Mouse (Mus musculus): ENCODE measurements around the gene Ube2r2. TPM values are rescaled to one million over a fixed set of nuclear protein-coding genes. Genes with fewer than 3 reads are reported as not detected.

The Ube2r2 gene
- polyA plus RNA-seq, 1 experiment from 2014 or later = 81.7 TPM

DNA sequence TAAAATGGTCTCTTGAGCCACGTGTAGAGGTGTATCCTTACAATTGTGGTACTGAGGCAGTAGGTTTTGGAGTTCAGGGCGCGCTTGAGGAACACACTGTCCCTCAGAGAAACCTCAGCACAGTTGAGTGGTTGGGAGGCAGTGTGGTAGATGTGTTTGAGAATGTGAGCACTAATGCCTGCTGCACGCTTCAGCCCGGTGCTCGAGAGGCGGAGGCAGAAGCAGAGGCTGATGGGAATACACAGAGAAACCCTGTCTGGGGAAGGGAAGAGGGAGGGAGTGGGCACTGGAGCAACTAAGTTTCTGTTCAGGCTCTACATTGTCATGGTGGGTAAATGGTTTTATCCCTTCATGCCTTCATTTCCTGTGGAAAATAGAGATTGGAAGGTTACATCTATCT lies 15.6 kb downstream of the Ube2r2 start:
- Histone ChIP-seq H3K9ac (no peak overlapping the region), H3K4me1 (0 out of 2 replicates have a peak, but pooled peaks cover 4% of the 10 kb centered on the region), H3K27me3 (no peaks in the 10 kb centered on the region), H3K9me3 (replicated peaks) (no peaks in the 10 kb centered on the region), H3K4me3 (replicated peaks) (no peak overlapping the region), H3K36me3 (0 out of 2 replicates have a peak, but pooled peaks cover 11% of the 10 kb centered on the region), H3K4me2 (no peak overlapping the region), H3K27ac (no peak overlapping the region)
- WGBS = 95% methylated on average over 7 of the region's 7 CpGs
- no peak for ATAC-seq (replicated peaks; ENCODE audit: low FRiP score)

DNA sequence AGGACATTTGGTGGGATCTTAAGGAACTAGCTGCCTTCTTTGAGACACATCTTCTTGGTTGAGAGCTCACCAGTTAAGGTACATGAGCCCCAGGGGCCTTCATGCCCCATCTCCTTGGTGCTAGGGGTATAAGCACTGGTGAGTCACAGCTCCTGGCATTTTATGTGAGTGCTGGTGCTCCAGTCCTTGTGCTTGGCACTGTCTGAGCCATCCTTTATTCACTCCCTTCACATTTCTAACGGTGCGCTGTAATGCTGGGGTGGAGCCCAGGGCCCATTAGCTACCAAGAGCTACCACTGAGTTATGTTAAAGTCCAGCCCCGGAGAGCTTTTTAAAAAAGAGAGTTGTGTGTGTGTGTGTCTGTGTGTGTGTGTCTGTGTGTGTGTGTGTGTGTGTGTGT lies 17.6 kb downstream of the Ube2r2 start:
- WGBS = 85% methylated on average over 3 of the region's 3 CpGs
- Histone ChIP-seq H3K4me2 (no peak overlapping the region), H3K27me3 (no peaks in the 10 kb centered on the region), H3K36me3 (0 out of 2 replicates have a peak, but pooled peaks cover 10% of the 10 kb centered on the region), H3K4me3 (replicated peaks) (no peak overlapping the region), H3K9ac (no peak overlapping the region), H3K27ac (no peak overlapping the region), H3K9me3 (replicated peaks) (no peaks in the 10 kb centered on the region), H3K4me1 (peaks cover 10% of the 10 kb centered on the region; the same call in 1 of the 2 replicates)
- no peak for ATAC-seq (replicated peaks; ENCODE audit: low FRiP score)

DNA sequence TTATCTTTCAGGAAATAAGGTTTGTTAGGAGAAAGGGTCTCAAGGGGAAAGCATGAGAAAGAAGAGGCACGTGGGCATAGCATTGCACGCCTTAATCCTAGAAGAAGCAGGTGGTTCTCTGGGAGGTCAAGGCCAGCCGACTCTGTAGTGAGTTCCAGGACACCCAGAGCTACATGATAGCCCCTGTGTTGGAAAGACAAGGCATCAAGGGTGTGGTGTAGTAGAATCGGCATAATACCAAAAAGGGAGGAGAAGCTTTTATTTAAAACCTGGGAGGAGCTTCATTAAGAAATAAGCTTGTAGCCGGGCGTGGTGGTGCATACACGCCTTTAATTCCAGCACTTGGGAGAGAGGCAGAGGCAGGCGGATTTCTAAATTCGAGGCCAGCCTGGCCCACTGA lies 21.4 kb downstream of the Ube2r2 start:
- Histone ChIP-seq H3K9me3 (replicated peaks) (no peaks in the 10 kb centered on the region), H3K4me2 (no peak overlapping the region), H3K36me3 (no peaks in the 10 kb centered on the region), H3K4me1 (peaks cover 13% of the 10 kb centered on the region; the same call in 1 of the 2 replicates), H3K27ac (no peak overlapping the region), H3K9ac (no peak overlapping the region), H3K27me3 (no peaks in the 10 kb centered on the region), H3K4me3 (replicated peaks) (no peak overlapping the region)
- no peak for ATAC-seq (replicated peaks; ENCODE audit: low FRiP score)
- WGBS = 80% methylated on average over 9 of the region's 9 CpGs

DNA sequence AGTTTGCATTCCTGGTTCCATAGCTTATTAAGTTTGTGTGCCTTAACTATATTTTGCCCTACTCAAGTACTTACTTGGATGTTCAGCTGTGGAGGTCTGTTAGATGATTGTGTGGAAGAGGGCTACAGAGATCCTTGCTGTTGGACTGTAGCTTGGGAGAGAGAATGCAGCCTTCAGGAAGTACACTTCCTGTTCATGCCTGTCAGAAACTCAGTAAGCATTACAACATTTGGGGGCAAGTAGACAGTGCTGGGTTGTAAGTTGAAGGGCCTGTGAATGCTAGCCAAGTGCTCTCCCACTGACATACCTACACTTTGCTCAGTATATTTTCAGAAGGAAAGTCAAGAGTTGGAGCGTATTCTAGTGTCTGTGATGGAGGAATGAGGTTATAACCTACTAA lies 22.7 kb downstream of the Ube2r2 start:
- Histone ChIP-seq H3K9ac (no peak overlapping the region), H3K4me2 (no peak overlapping the region), H3K36me3 (no peaks in the 10 kb centered on the region), H3K9me3 (replicated peaks) (no peaks in the 10 kb centered on the region), H3K4me3 (replicated peaks) (no peak overlapping the region), H3K27ac (no peak overlapping the region), H3K27me3 (no peaks in the 10 kb centered on the region), H3K4me1 (peaks cover 9% of the 10 kb centered on the region; the same call in 1 of the 2 replicates)
- no peak for ATAC-seq (replicated peaks; ENCODE audit: low FRiP score)
- WGBS = 80% methylated on average over 1 of the region's 1 CpGs

DNA sequence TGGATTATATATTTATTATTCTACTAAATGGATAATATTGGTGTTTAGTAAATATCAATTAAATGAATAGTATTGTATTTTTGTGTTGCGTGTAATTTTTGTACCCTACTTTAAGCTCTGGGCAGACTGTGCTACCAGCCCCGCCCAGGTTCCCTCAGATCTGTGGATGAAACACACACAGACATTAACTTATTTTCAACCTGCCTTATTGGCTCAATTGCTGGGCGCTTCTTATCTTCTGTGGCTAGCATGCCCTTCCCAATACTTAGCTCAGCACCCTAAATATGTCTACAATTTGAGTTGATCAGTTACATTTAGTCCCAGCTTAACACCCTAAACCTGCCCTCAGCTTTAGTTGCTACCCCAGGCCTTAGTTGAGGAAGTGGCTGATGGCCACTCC lies 25.7 kb downstream of the Ube2r2 start:
- H3K9me3 ChIP-seq (replicated peaks) = no peaks in the 10 kb centered on the region

DNA sequence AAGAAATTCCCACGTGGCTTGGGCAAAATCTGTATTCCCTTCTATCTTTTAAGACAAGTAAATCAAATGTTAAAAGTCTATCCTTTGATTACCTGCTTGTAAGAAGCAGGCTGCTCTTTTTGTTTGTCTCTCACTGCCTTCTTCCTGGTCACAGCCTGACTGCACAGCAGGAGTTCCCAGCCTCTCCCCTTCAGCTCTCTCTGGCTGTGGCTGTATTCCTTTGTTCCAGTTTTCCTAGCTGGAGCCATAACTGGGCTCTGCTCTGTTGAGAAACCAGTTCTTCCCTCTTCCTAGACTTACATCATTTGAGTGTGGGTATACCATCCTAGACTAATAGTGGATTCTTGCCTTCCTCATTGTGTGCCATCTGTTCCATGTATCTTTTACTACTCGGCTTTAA lies 29.4 kb downstream of the Ube2r2 start:
- Histone ChIP-seq H3K4me2 (no peak overlapping the region), H3K27ac (peak overlapping the region; percentile 56; the same call in 1 of the 2 replicates), H3K9ac (no peak overlapping the region), H3K4me1 (peaks cover 6% of the 10 kb centered on the region; the same call in 1 of the 2 replicates), H3K9me3 (replicated peaks) (no peaks in the 10 kb centered on the region), H3K4me3 (replicated peaks) (no peak overlapping the region), H3K27me3 (no peaks in the 10 kb centered on the region), H3K36me3 (peaks cover 16% of the 10 kb centered on the region)
- 29% methylated on average over 2 of the region's 2 CpGs for WGBS
- no peak for ATAC-seq (replicated peaks; ENCODE audit: low FRiP score)

More for the DNA sequence above, 25.7 kb downstream of the Ube2r2 start:
- Histone ChIP-seq H3K27ac (no peak overlapping the region), H3K4me2 (no peak overlapping the region), H3K27me3 (no peaks in the 10 kb centered on the region), H3K4me1 (peaks cover 15% of the 10 kb centered on the region), H3K36me3 (no peaks in the 10 kb centered on the region), H3K9ac (no peak overlapping the region), H3K4me3 (replicated peaks) (no peak overlapping the region)
- ATAC-seq (replicated peaks; ENCODE audit: low FRiP score) = no peak
- 98% methylated on average over 3 of the region's 3 CpGs for WGBS

DNA sequence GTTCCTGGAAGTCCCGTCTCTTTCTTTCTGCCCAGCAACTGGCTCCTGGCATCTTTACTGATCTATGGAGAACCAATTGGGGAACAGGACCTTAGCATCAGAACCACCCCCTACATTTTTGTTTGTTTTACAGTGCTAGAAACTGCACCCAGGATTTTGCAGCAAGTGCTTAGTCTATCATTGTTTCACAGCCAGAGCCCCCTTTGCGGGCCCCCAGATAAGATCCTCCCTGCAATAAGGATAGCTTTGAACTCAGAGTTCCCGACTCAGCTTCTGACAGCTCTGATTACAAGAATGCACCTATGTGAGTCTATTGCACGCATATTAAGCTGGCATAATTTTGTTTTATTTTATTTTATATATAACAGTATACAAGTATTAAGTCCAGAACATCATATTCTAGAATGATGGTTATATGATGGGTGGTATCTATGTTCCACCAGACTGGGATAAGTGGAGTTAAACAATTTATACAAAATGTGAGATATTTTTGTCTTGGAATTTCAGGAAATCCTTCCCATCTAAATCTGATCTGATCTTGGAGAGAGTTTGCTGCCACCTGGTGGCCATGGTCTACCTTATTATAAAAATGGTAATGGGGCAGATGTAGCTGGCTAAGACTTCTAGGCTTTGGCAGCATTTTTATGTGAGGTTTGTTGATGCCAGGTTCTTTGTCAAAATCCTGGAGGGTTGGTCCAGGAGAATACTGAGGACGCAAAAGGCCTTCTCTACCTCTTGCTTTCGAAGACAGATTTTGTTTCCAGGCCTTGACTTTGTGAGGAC lies 30.3 kb downstream of the Ube2r2 start:
- Histone ChIP-seq H3K27me3 (no peaks in the 10 kb centered on the region), H3K4me1 (peaks cover 6% of the 10 kb centered on the region; the same call in 1 of the 2 replicates), H3K36me3 (peaks cover 23% of the 10 kb centered on the region), H3K9ac (no peak overlapping the region), H3K9me3 (replicated peaks) (no peaks in the 10 kb centered on the region), H3K27ac (peak overlapping the region; percentile 56), H3K4me3 (replicated peaks) (no peak overlapping the region), H3K4me2 (no peak overlapping the region)
- ATAC-seq (replicated peaks; ENCODE audit: low FRiP score) = no peak
- 70% methylated on average over 6 of the region's 6 CpGs for WGBS

DNA sequence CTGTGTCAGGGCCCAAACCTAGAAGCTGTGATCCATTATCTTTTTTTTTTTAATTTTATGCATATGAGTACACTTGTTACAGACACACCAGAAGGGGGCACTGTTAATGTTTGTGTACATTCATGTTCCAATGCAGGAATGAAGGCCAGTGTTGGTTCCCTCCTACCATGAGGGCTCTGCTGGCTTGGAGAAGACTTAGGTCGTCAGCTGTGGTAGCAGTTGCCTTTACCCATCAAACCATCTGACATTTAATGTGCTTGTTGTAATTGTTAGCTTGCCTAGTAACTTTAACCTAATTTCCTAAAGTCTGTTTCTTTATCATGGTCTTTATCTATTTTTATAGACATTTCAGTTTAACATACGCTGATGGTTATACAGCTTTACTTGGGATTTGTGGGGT lies 35.4 kb downstream of the Ube2r2 start:
- H3K4me2 ChIP-seq = no peak overlapping the region
- no peaks in the 10 kb centered on the region for H3K9me3 ChIP-seq (replicated peaks)
- no peak overlapping the region for H3K4me3 ChIP-seq (replicated peaks)
- H3K27ac ChIP-seq = no peak overlapping the region
- peaks cover 41% of the 10 kb centered on the region for H3K36me3 ChIP-seq
- H3K27me3 ChIP-seq = no peaks in the 10 kb centered on the region
- H3K4me1 ChIP-seq = no peaks in the 10 kb centered on the region
- no peak for ATAC-seq (replicated peaks; ENCODE audit: low FRiP score)
- 85% methylated on average over 2 of the region's 2 CpGs for WGBS
- H3K9ac ChIP-seq = no peak overlapping the region

DNA sequence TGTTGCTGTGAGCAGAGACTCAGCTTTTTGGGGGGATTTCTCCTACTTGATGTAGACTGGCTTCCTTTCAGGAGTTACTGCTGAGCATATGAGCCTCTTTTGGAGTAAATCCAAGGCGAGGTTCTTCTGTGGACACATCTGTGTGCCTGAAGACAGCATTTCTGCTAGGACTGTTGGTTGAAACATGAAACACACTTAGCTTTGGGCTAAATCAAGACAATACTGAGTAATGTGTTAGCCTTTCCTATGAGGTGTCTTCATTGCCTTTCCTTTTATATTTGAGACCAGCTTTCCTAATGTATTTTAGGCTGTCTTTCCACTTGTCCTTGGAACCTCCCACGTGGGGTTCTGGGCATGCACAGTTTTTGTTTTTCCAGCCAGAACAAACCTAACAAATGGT lies 39.1 kb downstream of the Ube2r2 start:
- WGBS = 79% methylated on average over 2 of the region's 2 CpGs
- H3K4me1 ChIP-seq = no peaks in the 10 kb centered on the region
- no peak for ATAC-seq (replicated peaks; ENCODE audit: low FRiP score)
- no peaks in the 10 kb centered on the region for H3K9me3 ChIP-seq (replicated peaks)
- peak overlapping the region; percentile 42; the same call in 1 of the 2 replicates for H3K27ac ChIP-seq
- no peaks in the 10 kb centered on the region for H3K27me3 ChIP-seq
- H3K36me3 ChIP-seq = peaks cover 55% of the 10 kb centered on the region
- H3K4me3 ChIP-seq (replicated peaks) = no peak overlapping the region
- no peak overlapping the region for H3K4me2 ChIP-seq
- no peak overlapping the region for H3K9ac ChIP-seq

DNA sequence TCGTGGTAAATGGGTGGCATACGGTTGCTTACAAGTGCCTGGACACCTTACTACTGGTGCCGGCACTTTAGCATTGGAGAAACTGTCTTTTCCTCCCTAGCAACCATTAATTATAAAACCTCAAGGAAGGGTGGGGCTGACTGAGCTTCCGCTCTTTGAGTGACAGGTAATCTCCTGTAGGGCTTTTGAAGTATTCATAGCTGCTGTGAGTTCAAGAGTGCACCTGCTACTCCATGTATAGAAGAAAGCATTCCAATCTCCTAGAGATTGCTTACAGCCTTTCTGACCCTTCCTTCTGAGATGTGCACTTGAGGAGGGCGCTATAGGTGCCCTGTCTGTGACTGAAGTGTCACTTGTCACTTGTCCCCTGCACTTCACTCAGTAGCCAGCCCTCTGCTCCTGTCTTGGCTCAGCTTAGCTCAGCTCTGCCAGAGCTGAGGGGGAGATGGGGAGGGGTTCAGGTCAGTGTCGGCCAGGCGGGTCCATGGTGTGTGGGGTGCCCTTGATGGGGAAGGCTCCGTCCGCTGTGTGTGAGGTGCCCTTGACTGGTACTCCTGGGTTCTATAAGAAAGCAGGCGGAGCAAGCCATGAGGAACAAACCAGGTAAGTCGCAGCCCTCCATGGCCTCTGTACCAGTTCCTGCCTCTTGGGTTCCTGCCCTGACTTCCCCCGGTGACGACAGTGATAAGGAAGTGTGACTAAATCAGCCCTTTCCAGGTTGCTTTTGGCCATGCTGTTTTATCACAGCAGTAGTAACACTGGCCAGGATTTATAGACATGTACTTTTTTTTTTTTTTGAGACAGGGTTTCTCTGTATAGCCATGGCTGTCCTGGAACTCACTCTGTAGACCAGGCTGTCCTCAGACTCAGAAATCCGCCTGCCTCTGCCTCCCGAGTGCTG lies 44.5 kb downstream of the Ube2r2 start:
- no peak for ATAC-seq (replicated peaks; ENCODE audit: low FRiP score)
- no peak overlapping the region for H3K4me3 ChIP-seq (replicated peaks)
- H3K4me2 ChIP-seq = no peak overlapping the region
- H3K4me1 ChIP-seq = no peaks in the 10 kb centered on the region
- 88% methylated on average over 15 of the region's 15 CpGs for WGBS
- no peaks in the 10 kb centered on the region for H3K9me3 ChIP-seq (replicated peaks)
- peaks cover 79% of the 10 kb centered on the region for H3K36me3 ChIP-seq
- no peak overlapping the region for H3K27ac ChIP-seq
- no peak overlapping the region for H3K9ac ChIP-seq
- H3K27me3 ChIP-seq = no peaks in the 10 kb centered on the region

DNA sequence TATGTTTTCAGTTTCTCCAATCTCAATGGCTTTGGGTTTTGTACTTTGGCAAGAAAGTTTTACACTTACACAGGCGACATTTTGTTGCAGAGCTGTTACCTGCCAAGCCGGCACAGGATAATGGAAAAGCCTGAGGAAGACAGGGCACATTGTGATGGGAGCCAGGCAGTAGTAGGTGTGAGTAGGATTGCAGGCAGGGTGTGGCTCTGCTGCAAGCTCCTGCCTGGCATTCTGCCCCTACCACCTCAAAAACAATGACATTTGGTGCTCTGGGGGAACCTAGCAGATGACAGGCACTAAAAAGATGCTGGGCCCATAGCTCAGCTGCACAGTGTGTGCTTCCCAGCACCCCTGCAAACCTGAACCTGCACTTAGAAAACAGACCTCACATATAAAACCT lies 54.3 kb downstream of the Ube2r2 start:
- WGBS = 84% methylated on average over 2 of the region's 2 CpGs
- Histone ChIP-seq H3K36me3 (peaks cover 95% of the 10 kb centered on the region), H3K9ac (no peak overlapping the region), H3K4me3 (replicated peaks) (no peak overlapping the region), H3K9me3 (replicated peaks) (no peaks in the 10 kb centered on the region), H3K4me1 (no peaks in the 10 kb centered on the region), H3K27me3 (no peaks in the 10 kb centered on the region), H3K4me2 (no peak overlapping the region), H3K27ac (no peak overlapping the region)
- ATAC-seq (replicated peaks; ENCODE audit: low FRiP score) = no peak

All from kidney, embryonic 15.5 days (tissue).